Mouse (Mus musculus): ENCODE data around the gene Rpl22l1. TPM values are rescaled to one million over a fixed set of nuclear protein-coding genes. Genes with fewer than 3 reads are reported as not detected.
"Not testable (repeated sequence)": the region's sequence is repeated elsewhere in the genome, so short reads cannot be mapped to it uniquely, and the experiment has no call there.

Gene Rpl22l1
- polyA plus RNA-seq (2015; fragmentation: Nextera tagmentation; extraction: Ambion mirVana) = 171 and 200 TPM in 2 replicates

DNA sequence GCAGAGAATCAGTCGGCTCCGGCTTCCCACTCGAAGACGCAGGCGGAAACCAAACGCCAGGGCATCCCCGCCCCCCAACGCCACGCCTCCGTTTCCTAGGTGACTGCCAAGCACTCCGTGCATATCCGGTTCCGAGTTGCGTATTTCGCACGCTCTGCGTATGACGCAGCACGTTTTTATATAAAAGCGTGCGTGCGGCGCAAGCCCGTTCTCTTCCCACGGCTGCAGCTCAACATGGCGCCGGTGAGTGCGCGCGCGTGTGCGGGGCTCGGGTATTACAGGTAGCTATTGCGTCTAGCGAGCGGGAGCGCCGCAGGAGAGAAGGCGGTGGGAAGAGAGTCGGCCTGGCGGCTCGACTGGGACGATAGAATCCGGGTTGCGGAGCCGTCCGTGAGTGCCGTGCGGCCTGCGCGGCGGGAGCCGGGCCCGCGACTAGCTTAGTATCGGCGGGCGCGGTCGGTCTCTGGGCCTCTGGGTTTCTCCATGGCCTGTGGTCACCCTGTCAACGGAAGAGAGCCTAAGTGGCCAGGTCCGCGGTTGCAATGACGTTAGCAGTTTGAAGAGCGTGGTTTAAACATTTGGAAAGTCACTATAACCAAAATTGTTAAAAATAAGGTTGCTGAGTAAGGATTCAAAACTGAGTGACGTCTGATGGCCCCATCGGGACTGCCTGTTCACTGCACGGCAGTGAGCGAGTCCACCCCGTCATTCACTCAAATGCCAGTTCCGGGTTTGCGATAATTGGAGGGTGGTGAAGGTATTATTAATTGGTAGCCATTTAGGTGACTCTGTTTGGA, at the start of gene Rpl22l1:
Gene Rpl22l1 (plus strand): TSS at position 136 of the 797 bp plus-strand sequence.
- H3K9ac ChIP-seq (ENCODE audit: low read depth, low read length) = peak within 1 kb of the TSS; percentile 90
- no peaks in the 10 kb centered on the region for H3K27me3 ChIP-seq (ENCODE audit: control insufficient read depth, insufficient read depth, low read depth, low read length)
- H3K4me1 ChIP-seq (ENCODE audit: control insufficient read depth, low read depth, low read length) = peaks cover 12% of the 10 kb centered on the region
- H3K4me3 ChIP-seq (ENCODE audit: low read depth, low read length) = peak within 1 kb of the TSS; percentile 96
- H3K36me3 ChIP-seq (ENCODE audit: control insufficient read depth, insufficient read depth) = peaks cover 13% of the 10 kb centered on the region
- peak; percentile 100 for ATAC-seq (ENCODE audit: low read depth)
- peak within 1 kb of the TSS; percentile 71 for H3K4me2 ChIP-seq (ENCODE audit: low read depth, low read length)
- peak within 1 kb of the TSS; percentile 89 for H3K27ac ChIP-seq (ENCODE audit: low read length)
- under 1% methylated on average over 72 of the region's 72 CpGs for WGBS (ENCODE audit: insufficient replicate concordance)
- H3K9me3 ChIP-seq (replicated peaks; ENCODE audit: control insufficient read depth, low read length) = no peaks in the 10 kb centered on the region

DNA sequence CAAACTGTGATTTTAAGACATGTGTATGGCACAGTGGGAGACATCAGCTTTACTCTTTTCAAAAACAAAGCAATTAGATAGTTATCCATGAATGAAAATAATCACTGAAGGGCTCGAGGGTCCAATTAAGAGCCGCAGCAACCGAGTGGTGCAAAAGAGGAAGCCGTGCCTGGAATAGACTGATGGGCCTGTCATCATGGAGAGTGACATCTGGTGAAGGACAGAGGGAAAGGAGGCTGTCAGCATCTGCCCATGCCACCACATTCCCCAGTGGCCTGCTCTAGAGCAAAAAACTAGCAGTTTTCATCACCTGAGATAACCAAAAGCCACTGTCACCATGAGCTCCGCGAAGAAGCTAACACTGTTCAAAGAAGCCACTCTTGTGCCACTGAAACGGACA, 49.8 kb upstream of the Rpl22l1 start:
- H3K4me3 ChIP-seq (ENCODE audit: low read depth, low read length) = no peak overlapping the region
- no peak overlapping the region for H3K9ac ChIP-seq (ENCODE audit: low read depth, low read length)
- 67% methylated on average over 7 of the region's 7 CpGs for WGBS (ENCODE audit: insufficient replicate concordance)
- ATAC-seq (ENCODE audit: low read depth) = no peak
- no peak overlapping the region for H3K27ac ChIP-seq (ENCODE audit: low read length)
- H3K4me1 ChIP-seq (ENCODE audit: control insufficient read depth, low read depth, low read length) = no peaks in the 10 kb centered on the region
- no peaks in the 10 kb centered on the region for H3K9me3 ChIP-seq (replicated peaks; ENCODE audit: control insufficient read depth, low read length)
- no peak overlapping the region for H3K4me2 ChIP-seq (ENCODE audit: low read depth, low read length)
- H3K27me3 ChIP-seq (ENCODE audit: control insufficient read depth, insufficient read depth, low read depth, low read length) = no peaks in the 10 kb centered on the region
- no peaks in the 10 kb centered on the region for H3K36me3 ChIP-seq (ENCODE audit: control insufficient read depth, insufficient read depth)

DNA sequence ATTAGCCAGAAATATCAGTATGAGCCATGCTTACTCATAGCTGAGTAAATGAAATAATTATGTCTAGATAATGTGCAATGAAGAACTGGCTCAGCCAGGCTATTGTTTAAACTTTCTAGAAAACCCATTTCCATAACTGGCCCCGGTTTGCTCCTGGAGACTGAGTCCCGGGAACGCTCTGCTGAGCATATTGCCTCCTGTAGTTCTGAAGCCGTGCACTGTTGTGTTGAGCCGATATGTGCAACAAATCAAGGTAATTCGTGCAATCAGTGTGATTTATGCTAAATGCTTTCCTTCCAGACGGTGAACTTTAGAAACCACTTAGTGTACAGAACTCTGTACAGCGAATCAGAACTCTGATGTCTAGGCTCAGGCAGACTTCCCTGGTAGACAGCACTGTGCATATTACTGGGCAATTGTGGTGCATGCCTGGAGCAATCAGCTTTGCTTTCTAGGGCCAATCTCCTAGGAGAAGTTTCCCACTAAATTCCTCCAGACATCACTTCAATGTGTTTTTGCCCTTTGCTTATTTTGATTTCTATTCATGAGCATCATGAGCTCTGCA, 43.9 kb upstream of the Rpl22l1 start:
- ATAC-seq (ENCODE audit: low read depth) = no peak
- Histone ChIP-seq H3K36me3 (ENCODE audit: control insufficient read depth, insufficient read depth) (no peaks in the 10 kb centered on the region), H3K9me3 (replicated peaks; ENCODE audit: control insufficient read depth, low read length) (no peaks in the 10 kb centered on the region), H3K27ac (ENCODE audit: low read length) (no peak overlapping the region), H3K27me3 (ENCODE audit: control insufficient read depth, insufficient read depth, low read depth, low read length) (no peaks in the 10 kb centered on the region), H3K4me3 (ENCODE audit: low read depth, low read length) (no peak overlapping the region), H3K4me1 (ENCODE audit: control insufficient read depth, low read depth, low read length) (no peaks in the 10 kb centered on the region), H3K9ac (ENCODE audit: low read depth, low read length) (no peak overlapping the region), H3K4me2 (ENCODE audit: low read depth, low read length) (no peak overlapping the region)
- 79% methylated on average over 8 of the region's 8 CpGs for WGBS (ENCODE audit: insufficient replicate concordance)

DNA sequence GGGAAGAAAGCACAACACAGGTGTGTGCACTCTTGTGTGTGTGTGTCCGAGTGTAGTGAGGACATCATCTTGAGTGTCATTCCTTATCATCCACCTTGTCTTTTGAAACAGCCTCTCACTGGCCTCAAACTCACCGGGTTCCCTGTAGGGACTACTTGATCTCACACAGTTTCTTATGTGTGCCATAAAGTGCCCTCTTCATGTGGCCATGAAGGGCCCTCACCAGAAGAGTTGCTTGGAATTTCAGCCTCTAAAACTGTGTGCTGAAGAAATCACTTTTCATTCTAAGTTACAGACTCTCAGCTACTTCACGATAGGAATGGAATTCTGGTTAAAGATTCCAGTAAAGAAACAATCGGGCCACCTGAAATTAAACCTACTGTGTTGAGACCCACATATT, 38.3 kb upstream of the Rpl22l1 start:
- H3K36me3 ChIP-seq (ENCODE audit: control insufficient read depth, insufficient read depth) = no peaks in the 10 kb centered on the region
- no peaks in the 10 kb centered on the region for H3K4me1 ChIP-seq (ENCODE audit: control insufficient read depth, low read depth, low read length)
- H3K9ac ChIP-seq (ENCODE audit: low read depth, low read length) = no peak overlapping the region
- ATAC-seq (ENCODE audit: low read depth) = no peak
- H3K27me3 ChIP-seq (ENCODE audit: control insufficient read depth, insufficient read depth, low read depth, low read length) = no peaks in the 10 kb centered on the region
- WGBS (ENCODE audit: insufficient replicate concordance) = 74% methylated on average over 4 of the region's 4 CpGs
- H3K4me2 ChIP-seq (ENCODE audit: low read depth, low read length) = no peak overlapping the region
- no peaks in the 10 kb centered on the region for H3K9me3 ChIP-seq (replicated peaks; ENCODE audit: control insufficient read depth, low read length)
- H3K4me3 ChIP-seq (ENCODE audit: low read depth, low read length) = no peak overlapping the region
- H3K27ac ChIP-seq (ENCODE audit: low read length) = no peak overlapping the region

DNA sequence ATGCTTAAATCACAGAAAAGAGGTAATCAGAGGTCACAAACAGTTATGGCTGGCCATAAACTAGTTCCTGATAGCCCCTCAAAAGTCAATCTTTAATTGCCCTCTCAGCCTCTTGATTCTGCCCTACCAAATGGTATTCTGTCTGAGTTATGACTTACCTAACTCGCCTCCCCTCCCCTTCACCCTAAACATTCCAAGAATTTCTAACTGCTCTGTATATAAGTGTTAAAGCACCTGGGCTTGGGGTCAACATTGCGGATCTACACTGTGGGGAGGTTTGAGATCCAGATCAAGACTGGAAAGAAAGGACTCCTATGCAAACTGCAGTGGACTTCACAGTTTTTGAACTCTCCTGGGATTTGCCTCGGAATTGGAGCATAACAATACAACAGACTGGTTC, 37.0 kb upstream of the Rpl22l1 start:
- Histone ChIP-seq H3K4me2 (ENCODE audit: low read depth, low read length) (no peak overlapping the region), H3K36me3 (ENCODE audit: control insufficient read depth, insufficient read depth) (no peaks in the 10 kb centered on the region), H3K27me3 (ENCODE audit: control insufficient read depth, insufficient read depth, low read depth, low read length) (no peaks in the 10 kb centered on the region), H3K27ac (ENCODE audit: low read length) (no peak overlapping the region), H3K4me3 (ENCODE audit: low read depth, low read length) (no peak overlapping the region), H3K9me3 (replicated peaks; ENCODE audit: control insufficient read depth, low read length) (no peaks in the 10 kb centered on the region), H3K9ac (ENCODE audit: low read depth, low read length) (no peak overlapping the region), H3K4me1 (ENCODE audit: control insufficient read depth, low read depth, low read length) (no peaks in the 10 kb centered on the region)
- 67% methylated on average over 3 of the region's 3 CpGs for WGBS (ENCODE audit: insufficient replicate concordance)
- no peak for ATAC-seq (ENCODE audit: low read depth)

DNA sequence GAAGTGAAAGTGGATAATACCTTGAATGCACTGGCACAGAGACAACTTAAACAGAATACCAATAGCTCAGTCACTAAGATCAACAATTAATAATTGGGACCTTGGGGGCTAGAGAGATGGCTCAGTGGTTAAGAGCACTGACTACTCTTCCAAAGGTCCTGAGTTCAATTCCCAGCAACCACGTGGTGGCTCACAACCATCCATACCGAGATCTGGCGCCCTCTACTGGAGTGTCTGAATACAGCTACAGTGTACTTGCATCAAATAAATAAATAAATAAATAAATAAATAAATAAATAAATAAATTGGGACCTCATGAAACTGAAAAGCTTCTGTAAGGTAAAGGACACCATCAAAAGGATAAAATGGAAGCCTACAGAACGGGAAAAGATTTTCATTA, 32.3 kb upstream of the Rpl22l1 start:
- ATAC-seq (ENCODE audit: low read depth); H3K27me3 ChIP-seq (ENCODE audit: control insufficient read depth, insufficient read depth, low read depth, low read length); H3K36me3 ChIP-seq (ENCODE audit: control insufficient read depth, insufficient read depth); H3K4me3 ChIP-seq (ENCODE audit: low read depth, low read length); H3K9me3 ChIP-seq (replicated peaks; ENCODE audit: control insufficient read depth, low read length); H3K4me2 ChIP-seq (ENCODE audit: low read depth, low read length); H3K27ac ChIP-seq (ENCODE audit: low read length); H3K9ac ChIP-seq (ENCODE audit: low read depth, low read length): not testable (repeated sequence)
- H3K4me1 ChIP-seq (ENCODE audit: control insufficient read depth, low read depth, low read length) = peaks cover 28% of the 10 kb centered on the region
- WGBS (ENCODE audit: insufficient replicate concordance) = 51% methylated on average over 4 of the region's 4 CpGs

DNA sequence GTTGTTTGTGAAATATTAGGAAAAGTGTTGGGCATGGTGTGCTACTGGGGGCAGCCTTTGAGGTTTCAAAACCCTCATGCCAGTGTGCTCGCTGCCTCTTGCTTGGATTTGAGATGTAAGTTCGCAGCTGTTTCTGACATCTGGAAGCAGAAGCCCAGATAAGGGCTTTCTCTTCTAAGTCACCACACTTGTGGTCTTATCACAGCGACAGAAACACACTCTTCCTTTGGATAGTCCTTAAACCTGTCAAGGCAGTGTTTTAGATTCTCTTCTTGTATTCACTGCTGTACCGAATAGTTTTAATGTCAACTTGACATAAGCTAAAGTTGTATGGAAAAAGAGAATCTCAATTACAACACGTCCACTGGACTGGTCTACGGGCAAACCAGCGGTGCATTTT, 29.9 kb upstream of the Rpl22l1 start:
- peak overlapping the region; percentile 64 for H3K9ac ChIP-seq (ENCODE audit: low read depth, low read length)
- H3K4me1 ChIP-seq (ENCODE audit: control insufficient read depth, low read depth, low read length) = peaks cover 28% of the 10 kb centered on the region
- H3K27me3 ChIP-seq (ENCODE audit: control insufficient read depth, insufficient read depth, low read depth, low read length) = no peaks in the 10 kb centered on the region
- no peaks in the 10 kb centered on the region for H3K9me3 ChIP-seq (replicated peaks; ENCODE audit: control insufficient read depth, low read length)
- WGBS (ENCODE audit: insufficient replicate concordance) = 27% methylated on average over 7 of the region's 7 CpGs
- H3K36me3 ChIP-seq (ENCODE audit: control insufficient read depth, insufficient read depth) = no peaks in the 10 kb centered on the region
- peak overlapping the region; percentile 100 for H3K27ac ChIP-seq (ENCODE audit: low read length)
- peak overlapping the region; percentile 42 for H3K4me3 ChIP-seq (ENCODE audit: low read depth, low read length)
- H3K4me2 ChIP-seq (ENCODE audit: low read depth, low read length) = peak overlapping the region; percentile 86
- ATAC-seq (ENCODE audit: low read depth) = peak; percentile 75

DNA sequence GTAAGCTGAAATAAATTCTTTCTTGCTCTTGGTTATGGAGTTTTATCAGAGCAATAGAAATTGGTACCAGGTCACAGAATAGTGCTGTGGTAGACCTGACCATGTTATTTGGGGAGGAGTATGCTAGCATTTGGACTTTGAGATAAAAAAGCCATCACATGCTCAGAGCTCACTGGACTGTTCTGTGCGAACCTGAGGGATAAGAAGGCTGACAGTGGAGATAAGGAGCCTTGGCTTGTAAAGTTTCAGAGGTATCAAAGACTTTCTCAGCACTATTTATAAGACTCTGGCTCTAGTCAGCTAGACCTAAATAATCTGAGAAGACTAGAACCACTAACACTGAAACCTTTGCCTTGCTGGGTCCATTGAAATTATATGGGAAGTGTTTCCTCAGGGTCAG, 29.3 kb upstream of the Rpl22l1 start:
- Histone ChIP-seq H3K9me3 (replicated peaks; ENCODE audit: control insufficient read depth, low read length) (no peaks in the 10 kb centered on the region), H3K9ac (ENCODE audit: low read depth, low read length) (peak overlapping the region; percentile 64), H3K4me3 (ENCODE audit: low read depth, low read length) (peak overlapping the region; percentile 42), H3K27ac (ENCODE audit: low read length) (peak overlapping the region; percentile 100), H3K36me3 (ENCODE audit: control insufficient read depth, insufficient read depth) (no peaks in the 10 kb centered on the region), H3K4me1 (ENCODE audit: control insufficient read depth, low read depth, low read length) (peaks cover 33% of the 10 kb centered on the region), H3K27me3 (ENCODE audit: control insufficient read depth, insufficient read depth, low read depth, low read length) (no peaks in the 10 kb centered on the region), H3K4me2 (ENCODE audit: low read depth, low read length) (peak overlapping the region; percentile 86)
- WGBS (ENCODE audit: insufficient replicate concordance) = 26% methylated on average over 1 of the region's 1 CpGs
- ATAC-seq (ENCODE audit: low read depth) = peak; percentile 92

DNA sequence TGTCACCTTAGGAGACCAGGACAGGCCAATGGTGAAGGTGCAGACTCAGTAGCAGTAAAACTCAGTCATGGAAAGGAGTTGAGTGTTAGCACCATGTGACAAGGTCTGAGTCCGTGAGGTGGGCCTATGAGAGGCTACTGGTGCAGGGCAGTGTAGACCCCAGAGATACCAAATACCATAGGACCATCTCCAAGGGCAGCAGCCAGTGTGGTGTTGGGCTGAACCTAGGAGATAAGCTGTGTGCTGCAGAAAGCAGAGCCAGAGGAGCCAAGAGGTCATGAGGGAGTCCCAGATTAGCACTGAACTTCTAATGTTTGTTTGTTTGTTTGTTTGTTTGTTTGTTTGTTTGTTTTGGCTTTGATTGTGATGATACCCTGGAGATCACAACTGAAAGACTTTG, 28.7 kb upstream of the Rpl22l1 start:
- 14% methylated on average over 1 of the region's 1 CpGs for WGBS (ENCODE audit: insufficient replicate concordance)
- peak overlapping the region; percentile 86 for H3K4me2 ChIP-seq (ENCODE audit: low read depth, low read length)

More for the DNA sequence above, 28.7 kb upstream of the Rpl22l1 start:
- Histone ChIP-seq H3K4me3 (ENCODE audit: low read depth, low read length) (peak overlapping the region; percentile 10; the same call in 1 of the 2 replicates), H3K9ac (ENCODE audit: low read depth, low read length) (peak overlapping the region; percentile 50), H3K9me3 (replicated peaks; ENCODE audit: control insufficient read depth, low read length) (no peaks in the 10 kb centered on the region), H3K36me3 (ENCODE audit: control insufficient read depth, insufficient read depth) (no peaks in the 10 kb centered on the region), H3K27me3 (ENCODE audit: control insufficient read depth, insufficient read depth, low read depth, low read length) (no peaks in the 10 kb centered on the region), H3K27ac (ENCODE audit: low read length) (peak overlapping the region; percentile 100), H3K4me1 (ENCODE audit: control insufficient read depth, low read depth, low read length) (peaks cover 36% of the 10 kb centered on the region)
- peak; percentile 69 for ATAC-seq (ENCODE audit: low read depth)
